Mouse (Mus musculus) midbrain, embryonic 16.5 days (tissue): ENCODE measurements around the gene Frem2. TPM values are rescaled to one million over a fixed set of nuclear protein-coding genes. Genes with fewer than 3 reads are reported as not detected.
A peak's percentile ranks its signal among the peaks of the same experiment; 100 is the strongest.

Experiments used
- ATAC-seq: fragments of 200-750 bp; cut with Nextera tagmentation; 2 replicates; pipeline ENCODE4 v1.8.0; 2017; ENCODE audit warnings: moderate TSS enrichment
- H3K27ac ChIP-seq: fragments of 300-500 bp; sonication (generic); 2 replicates; pipeline ENCODE4 v1.5.1; 2014; ENCODE audit warnings: mild to moderate bottlenecking, low read length, mixed read lengths
- H3K27me3 ChIP-seq: fragments of 300-500 bp; sonication (generic); 2 replicates; pipeline ENCODE4 v1.6.1; 2014; ENCODE audit warnings: low read depth, low read length, mixed read lengths; ENCODE audit not compliant: control insufficient read depth, insufficient read depth
- H3K36me3 ChIP-seq: fragments of 300-500 bp; sonication (generic); 2 replicates; pipeline ENCODE4 v1.6.1; 2014; ENCODE audit warnings: mild to moderate bottlenecking, low read length, moderate library complexity, mixed read lengths; ENCODE audit not compliant: control insufficient read depth, insufficient read depth
- H3K4me1 ChIP-seq: fragments of 300-500 bp; sonication (generic); 2 replicates; pipeline ENCODE4 v1.6.1; 2014; ENCODE audit warnings: mild to moderate bottlenecking, low read length, mixed read lengths; ENCODE audit not compliant: control insufficient read depth, insufficient read depth
- H3K4me2 ChIP-seq: fragments of 300-500 bp; sonication (generic); 2 replicates; pipeline ENCODE4 v1.6.1; 2014; ENCODE audit warnings: mild to moderate bottlenecking, low read length, mixed read lengths
- H3K4me3 ChIP-seq: fragments of 300-500 bp; sonication (generic); 2 replicates; pipeline ENCODE4 v1.5.1; 2014; ENCODE audit warnings: low read depth, mild to moderate bottlenecking, low read length, moderate library complexity, mixed read lengths
- H3K9ac ChIP-seq: fragments of 300-500 bp; sonication (generic); 2 replicates; pipeline ENCODE4 v1.6.1; 2014; ENCODE audit warnings: low read depth, low read length, mixed read lengths
- H3K9me3 ChIP-seq: fragments of 300-500 bp; sonication (generic); replicated peaks from 2 replicates; pipeline ENCODE4 v1.6.1; 2014; ENCODE audit warnings: mild to moderate bottlenecking, low read length, mixed read lengths; ENCODE audit not compliant: control insufficient read depth, poor library complexity, severe bottlenecking
- WGBS: fragments of 180-500 bp; shearing (Covaris S2); extraction: QIAGEN DNeasy Blood & Tissue Kit; methylation state at CpG from one replicate; pipeline ENCODE4 v1.1.7; 2014; 5-methylcytosine and 5-hydroxymethylcytosine counted together
- polyA plus RNA-seq: library from polyadenylated mRNA; unstranded; fragments of >200 nt; fragmentation: Nextera tagmentation; extraction: Ambion mirVana; gene quantifications from 2 replicates; pipeline ENCODE4 v1.2.1, GENCODE M21; 2015

Gene Frem2
- polyA plus RNA-seq, 1 experiment from 2014 or later = 1.7 TPM

DNA sequence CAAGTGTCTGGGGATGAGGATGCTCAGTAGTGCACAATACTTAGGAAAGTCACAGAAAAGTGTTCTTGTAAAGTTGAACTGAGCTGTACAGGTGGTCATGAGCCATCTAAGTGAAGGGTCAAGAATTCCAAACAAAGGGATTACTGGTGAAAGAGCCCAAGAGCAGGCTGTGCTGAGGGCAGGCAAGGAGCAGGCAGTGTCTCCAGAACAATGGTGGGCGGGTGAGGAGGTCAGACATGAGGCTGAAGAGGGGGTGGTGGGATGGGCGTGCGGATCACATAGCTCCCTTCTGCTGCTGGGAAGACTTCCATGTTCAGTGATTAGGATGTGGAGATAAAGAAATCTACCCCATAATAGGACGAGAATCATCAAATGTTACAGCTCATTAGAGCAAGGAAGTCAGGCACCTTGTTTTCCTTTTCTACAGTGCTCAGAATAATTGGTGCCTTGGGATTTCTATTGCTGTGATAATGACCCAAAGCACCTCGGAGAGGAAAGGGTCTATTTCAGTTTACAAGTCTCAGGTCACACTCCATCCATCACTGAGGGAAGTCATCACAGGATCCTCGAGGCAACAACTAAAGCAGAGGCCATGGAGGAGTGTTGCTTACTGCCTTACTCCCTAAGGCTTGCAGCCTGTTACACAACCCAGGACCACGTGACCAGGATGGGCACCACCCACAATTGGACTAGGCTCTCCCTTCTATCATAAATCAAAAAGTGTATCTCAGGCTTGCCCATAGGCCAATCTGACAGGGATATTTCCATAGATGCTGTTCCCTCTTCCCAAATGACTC is 80.6 kb downstream of the Frem2 start:
- WGBS = 30% methylated on average over 7 of the region's 7 CpGs
- no peak for ATAC-seq
- H3K4me1 ChIP-seq = no peaks in the 10 kb centered on the region
- H3K27me3 ChIP-seq = no peaks in the 10 kb centered on the region
- H3K4me2 ChIP-seq = no peak overlapping the region
- H3K36me3 ChIP-seq = no peaks in the 10 kb centered on the region
- H3K9ac ChIP-seq = no peak overlapping the region
- no peaks in the 10 kb centered on the region for H3K9me3 ChIP-seq
- H3K27ac ChIP-seq = no peak overlapping the region
- no peak overlapping the region for H3K4me3 ChIP-seq

DNA sequence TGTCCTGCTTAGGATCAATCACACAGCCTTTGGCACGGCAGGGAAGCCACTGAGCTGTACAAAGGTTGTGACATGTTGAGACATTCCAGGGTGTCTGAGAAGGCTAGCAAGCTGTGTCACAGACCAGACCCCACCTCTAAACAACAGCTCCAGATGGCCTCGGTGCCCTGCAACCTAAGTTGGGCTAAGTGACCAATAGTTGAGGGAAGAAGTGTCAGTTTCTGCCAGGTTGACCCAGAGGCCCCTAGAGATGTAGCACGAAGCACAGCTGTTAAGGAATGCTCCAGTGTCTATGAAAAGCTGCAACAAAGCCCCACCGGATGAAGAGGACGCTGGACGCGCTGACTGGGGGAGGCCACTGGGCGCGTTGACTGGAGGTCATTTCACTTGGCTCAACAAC is 83.0 kb downstream of the Frem2 start:
- H3K9me3 ChIP-seq = no peaks in the 10 kb centered on the region
- H3K27ac ChIP-seq = no peak overlapping the region
- no peak overlapping the region for H3K4me2 ChIP-seq
- H3K4me3 ChIP-seq = no peak overlapping the region
- no peaks in the 10 kb centered on the region for H3K36me3 ChIP-seq
- no peak overlapping the region for H3K9ac ChIP-seq
- no peaks in the 10 kb centered on the region for H3K27me3 ChIP-seq
- ATAC-seq = no peak
- H3K4me1 ChIP-seq = no peaks in the 10 kb centered on the region
- 36% methylated on average over 9 of the region's 9 CpGs for WGBS

GRCm38 (mm10) chr3:53571663-53572062 is 85.5 kb downstream of the Frem2 start:
- 48% methylated on average over 6 of the region's 6 CpGs for WGBS
- no peaks in the 10 kb centered on the region for H3K9me3 ChIP-seq
- H3K4me1 ChIP-seq = no peaks in the 10 kb centered on the region
- no peak for ATAC-seq
- H3K27ac ChIP-seq = no peak overlapping the region
- no peaks in the 10 kb centered on the region for H3K36me3 ChIP-seq
- H3K9ac ChIP-seq = no peak overlapping the region
- H3K4me2 ChIP-seq = no peak overlapping the region
- no peak overlapping the region for H3K4me3 ChIP-seq
- H3K27me3 ChIP-seq = no peaks in the 10 kb centered on the region

GRCm38 (mm10) chr3:53564521-53564920 is 92.6 kb downstream of the Frem2 start:
- Histone ChIP-seq H3K36me3 (no peaks in the 10 kb centered on the region), H3K9ac (0 out of 2 replicates have a peak overlapping the region, but pooled peaks have one; percentile 16), H3K4me2 (no peak overlapping the region), H3K27ac (no peak overlapping the region), H3K4me1 (peaks cover 11% of the 10 kb centered on the region), H3K27me3 (peaks cover 2% of the 10 kb centered on the region; the same call in 1 of the 2 replicates), H3K9me3 (no peaks in the 10 kb centered on the region), H3K4me3 (no peak overlapping the region)
- ATAC-seq = no peak; the same call in 1 of the 2 replicates
- 33% methylated on average over 7 of the region's 7 CpGs for WGBS

GRCm38 (mm10) chr3:53563746-53564145 is 93.4 kb downstream of the Frem2 start:
- Histone ChIP-seq H3K4me1 (peaks cover 11% of the 10 kb centered on the region), H3K27ac (no peak overlapping the region), H3K36me3 (no peaks in the 10 kb centered on the region), H3K4me3 (no peak overlapping the region), H3K9ac (no peak overlapping the region), H3K27me3 (peaks cover 2% of the 10 kb centered on the region; the same call in 1 of the 2 replicates), H3K4me2 (no peak overlapping the region), H3K9me3 (no peaks in the 10 kb centered on the region)
- whole genome bisulfite sequencing = 42% methylated on average over 7 of the region's 7 CpGs
- ATAC-seq = peak; percentile 54; the same call in 1 of the 2 replicates

GRCm38 (mm10) chr3:53561813-53562212 is 95.3 kb downstream of the Frem2 start:
- Histone ChIP-seq H3K9ac (no peak overlapping the region), H3K4me1 (peaks cover 11% of the 10 kb centered on the region), H3K36me3 (no peaks in the 10 kb centered on the region), H3K4me3 (no peak overlapping the region), H3K27me3 (peaks cover 2% of the 10 kb centered on the region; the same call in 1 of the 2 replicates), H3K27ac (no peak overlapping the region), H3K9me3 (no peaks in the 10 kb centered on the region), H3K4me2 (no peak overlapping the region)
- no peak for ATAC-seq
- 37% methylated on average over 7 of the region's 7 CpGs for WGBS

DNA sequence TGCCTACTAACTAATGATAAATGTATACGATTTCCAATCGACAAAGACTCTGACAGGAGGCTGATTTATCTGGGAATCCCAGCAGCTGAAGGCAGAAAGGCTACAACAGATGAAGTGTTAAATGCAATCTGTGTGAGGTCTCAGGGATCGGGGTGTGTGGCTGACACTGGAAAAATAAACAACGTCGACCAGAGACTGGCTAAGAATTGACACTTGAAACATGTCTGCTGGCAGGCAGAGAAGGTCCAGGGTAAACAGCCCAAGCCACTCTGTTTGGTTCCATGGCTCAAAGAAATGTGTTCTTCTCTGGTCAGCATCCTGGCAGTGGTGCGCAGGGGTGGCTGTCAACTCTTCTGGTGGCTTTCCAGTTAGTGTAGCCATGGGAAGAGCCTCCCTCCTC is 98.1 kb downstream of the Frem2 start:
- no peak for ATAC-seq
- peaks cover 3% of the 10 kb centered on the region for H3K4me1 ChIP-seq
- no peak overlapping the region for H3K27ac ChIP-seq
- WGBS = 79% methylated on average over 6 of the region's 6 CpGs
- no peak overlapping the region for H3K9ac ChIP-seq
- no peaks in the 10 kb centered on the region for H3K36me3 ChIP-seq
- H3K9me3 ChIP-seq = no peaks in the 10 kb centered on the region
- no peaks in the 10 kb centered on the region for H3K27me3 ChIP-seq
- H3K4me2 ChIP-seq = no peak overlapping the region
- no peak overlapping the region for H3K4me3 ChIP-seq

DNA sequence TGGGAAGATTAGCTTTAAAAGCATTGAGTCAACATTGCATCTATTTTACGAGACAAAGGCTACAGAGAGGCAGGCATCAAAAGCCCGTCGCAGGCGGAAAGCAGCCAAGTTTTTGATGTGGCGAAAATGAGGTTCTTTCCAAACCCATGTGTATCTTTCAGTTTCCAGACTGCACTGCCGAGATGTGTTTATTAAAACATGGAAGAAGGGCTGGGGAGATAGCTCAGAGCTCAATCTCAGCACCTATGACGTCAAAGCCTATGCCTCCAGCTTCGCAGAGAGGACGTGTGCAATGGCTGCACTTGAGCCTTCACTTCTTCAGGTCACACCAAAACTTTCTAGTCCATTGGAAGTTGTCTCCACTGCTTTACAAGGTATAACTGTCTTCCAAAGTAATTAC is 98.9 kb downstream of the Frem2 start:
- no peaks in the 10 kb centered on the region for H3K4me1 ChIP-seq
- no peak overlapping the region for H3K9ac ChIP-seq
- no peaks in the 10 kb centered on the region for H3K27me3 ChIP-seq
- H3K4me2 ChIP-seq = no peak overlapping the region
- no peaks in the 10 kb centered on the region for H3K9me3 ChIP-seq
- no peak overlapping the region for H3K27ac ChIP-seq
- H3K4me3 ChIP-seq = no peak overlapping the region
- no peak for ATAC-seq
- no peaks in the 10 kb centered on the region for H3K36me3 ChIP-seq
- 73% methylated on average over 9 of the region's 9 CpGs for WGBS

- peak; percentile 36; the same call in 1 of the 2 replicates for ATAC-seq
- H3K27ac ChIP-seq = no peak overlapping the region
- no peaks in the 10 kb centered on the region for H3K9me3 ChIP-seq
- no peak overlapping the region for H3K4me2 ChIP-seq
- no peak overlapping the region for H3K9ac ChIP-seq
- H3K4me1 ChIP-seq = no peaks in the 10 kb centered on the region
- 79% methylated on average over 16 of the region's 16 CpGs for WGBS
- no peak overlapping the region for H3K4me3 ChIP-seq
- no peaks in the 10 kb centered on the region for H3K27me3 ChIP-seq
- no peaks in the 10 kb centered on the region for H3K36me3 ChIP-seq
These were observed 99.6 kb downstream of the Frem2 start for GRCm38 (mm10) chr3:53557388-53558214.
